Mouse (Mus musculus): ENCODE results near the gene Fam71e1.

The Fam71e1 gene

GRCm38 (mm10) chr7:44471880-44472557, 24.4 kb upstream of the Fam71e1 start:
- DNase-seq (ENCODE audit: low read depth) = no peak

GRCm38 (mm10) chr7:44472558-44472885, 23.9 kb upstream of the Fam71e1 start:
- no peak for DNase-seq (ENCODE audit: low read depth)

- DNase-seq (ENCODE audit: low read depth) = no peak
Measured at GRCm38 (mm10) chr7:44472961-44473646, 23.3 kb upstream of the Fam71e1 start.

GRCm38 (mm10) chr7:44474419-44474818, 22.0 kb upstream of the Fam71e1 start:
- no peak for DNase-seq (ENCODE audit: low read depth)

- no peak for DNase-seq (ENCODE audit: low read depth)
Measured at GRCm38 (mm10) chr7:44475046-44475614, 21.3 kb upstream of the Fam71e1 start.

GRCm38 (mm10) chr7:44482836-44483435, 13.4 kb upstream of the Fam71e1 start:
- DNase-seq (ENCODE audit: low read depth) = no peak

- DNase-seq (ENCODE audit: low read depth) = no peak
Measured at GRCm38 (mm10) chr7:44484109-44484508, 12.3 kb upstream of the Fam71e1 start.

GRCm38 (mm10) chr7:44484841-44485571, 11.4 kb upstream of the Fam71e1 start:
- peak; percentile 90 for DNase-seq (ENCODE audit: low read depth)

GRCm38 (mm10) chr7:44485572-44486195, 10.7 kb upstream of the Fam71e1 start:
- no peak for DNase-seq (ENCODE audit: low read depth)

- no peak for DNase-seq (ENCODE audit: low read depth)
Measured at GRCm38 (mm10) chr7:44486927-44487575, 9.3 kb upstream of the Fam71e1 start.

- DNase-seq (ENCODE audit: low read depth) = no peak
Measured at GRCm38 (mm10) chr7:44487936-44488335, 8.4 kb upstream of the Fam71e1 start.

- no peak for DNase-seq (ENCODE audit: low read depth)
Measured at GRCm38 (mm10) chr7:44488545-44488944, 7.8 kb upstream of the Fam71e1 start.

GRCm38 (mm10) chr7:44490281-44490680, 6.1 kb upstream of the Fam71e1 start:
- no peak for DNase-seq (ENCODE audit: low read depth)

GRCm38 (mm10) chr7:44491391-44491790, 5.0 kb upstream of the Fam71e1 start:
- DNase-seq (ENCODE audit: low read depth) = no peak

GRCm38 (mm10) chr7:44492166-44492826, 4.1 kb upstream of the Fam71e1 start:
- no peak for DNase-seq (ENCODE audit: low read depth)

- no peak for DNase-seq (ENCODE audit: low read depth)
Measured at GRCm38 (mm10) chr7:44494681-44495080, 1.7 kb upstream of the Fam71e1 start.

GRCm38 (mm10) chr7:44495086-44495485, 1.3 kb upstream of the Fam71e1 start:
- no peak for DNase-seq (ENCODE audit: low read depth)

GRCm38 (mm10) chr7:44496771-44497109, 359 bp downstream of the Fam71e1 start:
- no peak for DNase-seq (ENCODE audit: low read depth)

GRCm38 (mm10) chr7:44497361-44498055, 1.1 kb downstream of the Fam71e1 start:
- no peak for DNase-seq (ENCODE audit: low read depth)

GRCm38 (mm10) chr7:44498922-44499321, 2.5 kb downstream of the Fam71e1 start:
- DNase-seq (ENCODE audit: low read depth) = no peak
